Mouse (Mus musculus) heart, embryonic 14.5 days (tissue): Measurements from ENCODE around the gene Fgfr2. TPM values are rescaled to one million over a fixed set of nuclear protein-coding genes. Genes with fewer than 3 reads are reported as not detected.

Experiments used
- ATAC-seq: fragments of 200-750 bp; cut with Nextera tagmentation; 2 replicates; pipeline ENCODE4 v1.8.0; 2017; ENCODE audit warnings: low read depth, moderate TSS enrichment; ENCODE audit not compliant: insufficient number of reproducible peaks, insufficient read depth, low FRiP score
- H3K27ac ChIP-seq, 2 experiments: fragments of 200-500 bp in 1 of 2; fragments of 300-500 bp in 1 of 2; sonication (generic) in 1 of 2; replicated peaks in 1 of 2; 2 replicates each; pipeline ENCODE4 v1.5.1; 2012 to 2014; ENCODE audit warnings: low read depth in 2 of 2, low read length in 2 of 2, control low read depth in 1 of 2, mild to moderate bottlenecking in 1 of 2, mixed read lengths in 1 of 2; ENCODE audit not compliant: control insufficient read depth in 1 of 2, insufficient read depth in 1 of 2
- H3K27me3 ChIP-seq: fragments of 300-500 bp; sonication (generic); 2 replicates; pipeline ENCODE4 v1.6.1; 2014; ENCODE audit warnings: mild to moderate bottlenecking, low read length, control low read depth; ENCODE audit not compliant: control insufficient read depth, insufficient read depth
- H3K36me3 ChIP-seq: fragments of 300-500 bp; sonication (generic); 2 replicates; pipeline ENCODE4 v1.6.1; 2014; ENCODE audit warnings: mild to moderate bottlenecking, control low read depth, low read length, mixed read lengths; ENCODE audit not compliant: control insufficient read depth, insufficient read depth
- H3K4me1 ChIP-seq, 2 experiments: fragments of 200-500 bp in 1 of 2; fragments of 300-500 bp in 1 of 2; sonication (generic) in 1 of 2; 2 replicates each; pipeline ENCODE4 v1.6.1; 2012 to 2014; ENCODE audit warnings: low read length in 2 of 2, control low read depth in 1 of 2, mixed read lengths in 1 of 2; ENCODE audit not compliant: control insufficient read depth in 2 of 2, insufficient read depth in 2 of 2
- H3K4me2 ChIP-seq: fragments of 300-500 bp; sonication (generic); 2 replicates; pipeline ENCODE4 v1.6.1; 2014; ENCODE audit warnings: mild to moderate bottlenecking, low read length
- H3K4me3 ChIP-seq, 2 experiments: fragments of 200-500 bp in 1 of 2; fragments of 300-500 bp in 1 of 2; sonication (generic) in 1 of 2; 2 replicates each; pipeline ENCODE4 v1.5.1; 2012 to 2014; ENCODE audit warnings: low read length in 2 of 2, mild to moderate bottlenecking in 2 of 2, control low read depth in 1 of 2, low read depth in 1 of 2, moderate library complexity in 1 of 2; ENCODE audit not compliant: control insufficient read depth in 1 of 2, insufficient read depth in 1 of 2
- H3K9ac ChIP-seq: fragments of 300-500 bp; sonication (generic); 2 replicates; pipeline ENCODE4 v1.6.1; 2014; ENCODE audit warnings: mild to moderate bottlenecking, low read length
- H3K9me3 ChIP-seq: fragments of 300-500 bp; sonication (generic); 2 replicates; pipeline ENCODE4 v1.6.1; 2016; ENCODE audit warnings: low read length, control low read depth; ENCODE audit not compliant: control insufficient read depth
- WGBS: fragments of 180-500 bp; shearing (Covaris S2); extraction: QIAGEN DNeasy Blood & Tissue Kit; methylation state at CpG from one replicate; pipeline ENCODE4 v1.1.7; 2014; 5-methylcytosine and 5-hydroxymethylcytosine counted together
- polyA plus RNA-seq: library from polyadenylated mRNA; unstranded; fragments of >200 nt; fragmentation: Nextera tagmentation; extraction: Ambion mirVana; gene quantifications from 2 replicates; pipeline ENCODE4 v1.2.1, GENCODE M21; 2014

The Fgfr2 gene
- polyA plus RNA-seq, 1 experiment from 2014 or later, result 22.4 TPM

GRCm38 (mm10) chr7:130435776-130436175, 2687.4 kb downstream of the Fgfr2 start:
- no peak overlapping the region for H3K9ac ChIP-seq
- H3K4me3 ChIP-seq, result no peak overlapping the region
- no peak overlapping the region for H3K4me2 ChIP-seq
- peaks cover 13% of the 10 kb centered on the region for H3K36me3 ChIP-seq
- no peak for ATAC-seq
- H3K4me1 ChIP-seq, result peaks cover 0 to 8% of the 10 kb centered on the region in 2 experiments; a peak in 1 of 4 replicates
- H3K9me3 ChIP-seq, result no peaks in the 10 kb centered on the region
- whole genome bisulfite sequencing, result 90% methylated on average over 5 of the region's 5 CpGs
- H3K27ac ChIP-seq, result no peak overlapping the region
- no peaks in the 10 kb centered on the region for H3K27me3 ChIP-seq

- 73% methylated on average over 2 of the region's 2 CpGs for WGBS
- peaks cover 3 to 8% of the 10 kb centered on the region in 2 experiments; a peak in 2 of 4 replicates for H3K4me1 ChIP-seq
- ATAC-seq, result no peak
- H3K4me2 ChIP-seq, result no peak overlapping the region
- H3K9me3 ChIP-seq, result no peaks in the 10 kb centered on the region
- no peak overlapping the region for H3K4me3 ChIP-seq
- H3K9ac ChIP-seq, result no peak overlapping the region
- H3K27me3 ChIP-seq, result no peaks in the 10 kb centered on the region
- H3K36me3 ChIP-seq, result 0 out of 2 replicates have a peak, but pooled peaks cover 5% of the 10 kb centered on the region
- no peak overlapping the region for H3K27ac ChIP-seq
These were observed 2691.0 kb downstream of the Fgfr2 start for GRCm38 (mm10) chr7:130432141-130432540.

- Histone ChIP-seq H3K4me1 (peaks cover 7 to 14% of the 10 kb centered on the region in 2 experiments), H3K36me3 (no peaks in the 10 kb centered on the region), H3K4me2 (peak overlapping the region; percentile 16; the same call in 1 of the 2 replicates), H3K27ac (0 out of 4 replicates have a peak overlapping the region, but pooled peaks of 1 of the 2 experiments have one; percentile 14), H3K9ac (0 out of 2 replicates have a peak overlapping the region, but pooled peaks have one; percentile 11), H3K9me3 (no peaks in the 10 kb centered on the region), H3K27me3 (no peaks in the 10 kb centered on the region), H3K4me3 (no peak overlapping the region)
- WGBS, result 4% methylated on average over 5 of the region's 5 CpGs
- ATAC-seq, result no peak
These were observed 2696.6 kb downstream of the Fgfr2 start for GRCm38 (mm10) chr7:130426586-130426985.

GRCm38 (mm10) chr7:130425991-130426390, 2697.2 kb downstream of the Fgfr2 start:
- Histone ChIP-seq H3K4me3 (no peak overlapping the region), H3K4me2 (no peak overlapping the region), H3K4me1 (peaks cover 7 to 10% of the 10 kb centered on the region in 2 experiments), H3K27ac (no peak overlapping the region), H3K27me3 (no peaks in the 10 kb centered on the region), H3K9ac (no peak overlapping the region), H3K36me3 (no peaks in the 10 kb centered on the region), H3K9me3 (no peaks in the 10 kb centered on the region)
- ATAC-seq, result no peak
- WGBS, result 70% methylated on average over 2 of the region's 2 CpGs

- WGBS, result 52% methylated on average over 1 of the region's 1 CpGs
- H3K4me1 ChIP-seq, result peaks cover 0 to 11% of the 10 kb centered on the region in 2 experiments; a peak in 2 of 4 replicates
- peak overlapping the region in 1 of 2 experiments; percentile 44; a peak in 1 of 4 replicates for H3K27ac ChIP-seq
These were observed 2703.2 kb downstream of the Fgfr2 start for GRCm38 (mm10) chr7:130419961-130420360.

GRCm38 (mm10) chr7:130407622-130408021, 2715.5 kb downstream of the Fgfr2 start:
- Histone ChIP-seq H3K9me3 (no peaks in the 10 kb centered on the region), H3K27ac (peak overlapping the region; percentile 28 to 63; a peak in 3 of 4 replicates), H3K9ac (peak overlapping the region; percentile 18), H3K4me3 (no peak overlapping the region), H3K36me3 (no peaks in the 10 kb centered on the region), H3K4me1 (peaks cover 9 to 18% of the 10 kb centered on the region in 2 experiments), H3K4me2 (peak overlapping the region; percentile 34), H3K27me3 (no peaks in the 10 kb centered on the region)
- ATAC-seq, result no peak
- WGBS, result 27% methylated on average over 10 of the region's 10 CpGs

More at GRCm38 (mm10) chr7:130419961-130420360, 2703.2 kb downstream of the Fgfr2 start:
- Histone ChIP-seq H3K4me2 (no peak overlapping the region), H3K36me3 (peaks cover 12% of the 10 kb centered on the region), H3K9ac (no peak overlapping the region), H3K9me3 (no peaks in the 10 kb centered on the region), H3K27me3 (no peaks in the 10 kb centered on the region), H3K4me3 (no peak overlapping the region)
- no peak for ATAC-seq

- peaks cover 8% of the 10 kb centered on the region; the same call in 1 of the 2 replicates for H3K36me3 ChIP-seq
- H3K4me1 ChIP-seq, result peaks cover 8 to 13% of the 10 kb centered on the region in 2 experiments
- no peaks in the 10 kb centered on the region for H3K27me3 ChIP-seq
- H3K27ac ChIP-seq, result no peak overlapping the region
- no peak overlapping the region for H3K4me3 ChIP-seq
- H3K9ac ChIP-seq, result no peak overlapping the region
- no peaks in the 10 kb centered on the region for H3K9me3 ChIP-seq
- H3K4me2 ChIP-seq, result no peak overlapping the region
- 65% methylated on average over 2 of the region's 2 CpGs for WGBS
- ATAC-seq, result no peak
These were observed 2719.8 kb downstream of the Fgfr2 start for GRCm38 (mm10) chr7:130403346-130403745.

- no peak for ATAC-seq
- Histone ChIP-seq H3K27ac (no peak overlapping the region), H3K4me3 (no peak overlapping the region), H3K36me3 (peaks cover 20% of the 10 kb centered on the region), H3K4me1 (no peaks in the 10 kb centered on the region), H3K27me3 (no peaks in the 10 kb centered on the region), H3K4me2 (no peak overlapping the region), H3K9ac (no peak overlapping the region), H3K9me3 (no peaks in the 10 kb centered on the region)
- 92% methylated on average over 2 of the region's 2 CpGs for WGBS
These were observed 2728.5 kb downstream of the Fgfr2 start for GRCm38 (mm10) chr7:130394697-130395096.
